Mouse (Mus musculus) intestine, embryonic 14.5 days (tissue): ENCODE measurements around the gene Bax. TPM values are rescaled to one million over a fixed set of nuclear protein-coding genes. Genes with fewer than 3 reads are reported as not detected.

Experiments
- ATAC-seq: fragments of 200-750 bp; cut with Nextera tagmentation; replicated peaks from 2 replicates; pipeline ENCODE4 v1.8.0; 2017; ENCODE audit warnings: low read depth, moderate number of reproducible peaks, moderate TSS enrichment, moderate library complexity; ENCODE audit not compliant: low FRiP score, low TSS enrichment
- DNase-seq: peaks from one replicate; pipeline ENCODE4 v3.0.0-alpha.2; 2018; ENCODE audit warnings: low spot score
- H3K27ac ChIP-seq: fragments of 300-500 bp; sonication (generic); 2 replicates; pipeline ENCODE4 v1.5.1; 2014; ENCODE audit warnings: low read depth, mild to moderate bottlenecking, control low read depth
- H3K27me3 ChIP-seq: fragments of 300-500 bp; sonication (generic); replicated peaks from 2 replicates; pipeline ENCODE4 v1.6.1; 2014; ENCODE audit warnings: low read length, control low read depth; ENCODE audit not compliant: control insufficient read depth, insufficient read depth
- H3K36me3 ChIP-seq: fragments of 300-500 bp; sonication (generic); 2 replicates; pipeline ENCODE4 v1.6.1; 2014; ENCODE audit warnings: low read length, control low read depth; ENCODE audit not compliant: control insufficient read depth, insufficient read depth
- H3K4me1 ChIP-seq: fragments of 300-500 bp; sonication (generic); replicated peaks from 2 replicates; pipeline ENCODE4 v1.6.1; 2014; ENCODE audit warnings: low read length, control low read depth, mixed read lengths; ENCODE audit not compliant: control insufficient read depth, insufficient read depth
- H3K4me2 ChIP-seq: fragments of 300-500 bp; sonication (generic); 2 replicates; pipeline ENCODE4 v1.6.1; 2014; ENCODE audit warnings: low read length
- H3K4me3 ChIP-seq: fragments of 300-500 bp; sonication (generic); 2 replicates; pipeline ENCODE4 v1.5.1; 2014; ENCODE audit warnings: low read depth, low read length, control low read depth, mixed read lengths
- H3K9ac ChIP-seq: fragments of 300-500 bp; sonication (generic); 2 replicates; pipeline ENCODE4 v1.6.1; 2014; ENCODE audit warnings: mild to moderate bottlenecking, low read length
- H3K9me3 ChIP-seq: fragments of 300-500 bp; sonication (generic); 2 replicates; pipeline ENCODE4 v1.6.1; 2016; ENCODE audit warnings: low read length, control low read depth; ENCODE audit not compliant: control insufficient read depth
- WGBS: fragments of 180-500 bp; shearing (Covaris S2); extraction: QIAGEN DNeasy Blood & Tissue Kit; methylation state at CpG from one replicate; pipeline ENCODE4 v1.1.7; 2014; 5-methylcytosine and 5-hydroxymethylcytosine counted together
- polyA plus RNA-seq: library from polyadenylated mRNA; unstranded; fragments of >200 nt; fragmentation: Nextera tagmentation; extraction: Ambion mirVana; gene quantifications from 2 replicates; pipeline ENCODE4 v1.2.1, GENCODE M21; 2014

The Bax gene
- polyA plus RNA-seq, 1 experiment from 2014 or later, result 139 TPM

DNA sequence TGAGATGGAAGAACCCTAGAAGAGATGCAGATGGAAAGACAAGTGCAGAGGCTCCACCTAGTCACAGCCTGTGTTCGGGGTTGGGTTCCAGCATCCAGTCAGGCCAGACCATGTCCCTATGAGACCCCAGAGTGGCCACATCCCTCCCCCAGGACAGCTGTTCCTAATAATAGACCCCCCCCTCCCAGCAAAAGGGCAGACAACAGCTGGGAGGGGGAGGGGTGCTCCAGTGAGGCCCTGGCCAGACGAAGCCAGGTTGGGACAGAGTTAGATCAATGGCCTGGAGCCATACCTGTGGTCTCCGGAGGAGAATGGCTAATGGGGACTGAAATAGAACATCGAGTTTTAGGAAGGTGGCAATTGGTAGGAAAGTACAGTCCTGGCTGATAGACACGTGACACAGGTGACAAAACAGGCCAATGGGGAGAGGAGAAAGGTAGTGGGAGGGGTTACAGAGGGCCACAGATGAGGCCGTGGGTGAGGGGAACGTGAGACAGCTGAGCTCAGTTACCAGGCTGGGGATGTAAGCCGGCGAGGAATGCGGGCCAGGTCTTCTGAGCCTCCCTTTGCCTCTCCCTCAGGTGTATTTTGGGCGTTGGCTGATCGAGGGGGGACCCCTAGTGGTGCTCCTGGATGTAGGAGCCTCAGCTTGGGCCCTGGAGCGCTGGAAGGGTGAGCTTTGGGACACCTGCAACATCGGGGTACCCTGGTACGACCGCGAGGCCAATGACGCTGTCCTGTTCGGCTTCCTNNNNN, 29.0 kb downstream of the Bax start, which contains the start of gene Ruvbl2:
Ruvbl2 (minus strand) TSS at position 576 of the 756 bp plus-strand sequence.
- H3K4me3 ChIP-seq, result no peak within 1 kb of the TSS
- peaks cover 35% of the 10 kb centered on the region for H3K4me1 ChIP-seq
- no peak within 1 kb of the TSS for H3K9ac ChIP-seq
- no peak within 1 kb of the TSS for H3K27ac ChIP-seq
- H3K27me3 ChIP-seq, result no peaks in the 10 kb centered on the region
- WGBS, result 25% methylated on average over 19 of the region's 19 CpGs
- H3K4me2 ChIP-seq, result peak within 1 kb of the TSS; percentile 18
- H3K36me3 ChIP-seq, result peaks cover 25% of the 10 kb centered on the region
- H3K9me3 ChIP-seq, result no peaks in the 10 kb centered on the region
- ATAC-seq (no peak), DNase-seq (no peak)

DNA sequence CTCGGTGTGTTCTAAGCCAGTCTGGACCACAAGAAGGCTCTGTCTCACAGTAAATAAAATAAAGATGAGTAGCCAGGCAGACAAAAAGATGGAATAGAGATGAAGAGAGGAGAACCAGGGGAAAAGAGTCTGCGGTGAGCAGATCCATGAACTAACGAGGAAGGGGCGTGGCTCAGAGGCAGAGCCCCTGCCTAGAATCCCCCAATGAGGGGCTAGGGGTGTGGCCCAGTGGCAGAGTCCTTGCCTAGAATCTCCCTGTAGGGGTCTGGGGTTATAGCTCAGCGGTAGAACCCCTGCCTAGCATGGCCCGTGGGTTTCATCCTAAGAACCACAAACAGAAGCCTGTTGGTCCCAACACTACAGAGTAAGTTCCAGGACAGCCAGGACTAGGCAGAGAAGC, 29.7 kb downstream of the Bax start:
- Histone ChIP-seq H3K4me2 (peak overlapping the region; percentile 4; the same call in 1 of the 2 replicates), H3K36me3 (peaks cover 22% of the 10 kb centered on the region), H3K9ac (no peak overlapping the region), H3K4me3 (no peak overlapping the region), H3K27me3 (no peaks in the 10 kb centered on the region), H3K27ac (no peak overlapping the region), H3K4me1 (peaks cover 35% of the 10 kb centered on the region), H3K9me3 (no peaks in the 10 kb centered on the region)
- no peak for DNase-seq
- no peak for ATAC-seq
- 35% methylated on average over 6 of the region's 6 CpGs for WGBS

DNA sequence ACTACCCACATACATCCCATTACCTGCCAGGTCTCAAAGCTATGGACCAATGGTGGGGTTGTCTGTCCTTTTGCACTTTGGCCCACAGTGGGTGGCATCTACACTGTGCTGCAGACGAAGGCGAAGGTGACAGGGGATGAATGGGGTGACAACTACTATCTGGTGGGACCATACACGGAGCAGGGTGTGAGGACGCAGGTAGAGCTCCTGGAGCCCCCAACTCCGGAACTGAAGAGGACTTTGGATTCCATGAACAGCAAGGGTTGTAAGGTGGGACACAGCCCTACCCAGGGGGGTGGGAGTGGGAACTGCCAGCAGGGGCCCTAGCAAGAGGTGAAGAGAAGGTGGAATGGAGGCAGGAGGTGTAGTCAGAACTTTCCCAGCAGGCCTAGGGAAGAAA, 30.3 kb downstream of the Bax start:
- DNase-seq (no peak), ATAC-seq (no peak)
- Histone ChIP-seq H3K36me3 (peaks cover 23% of the 10 kb centered on the region), H3K27ac (no peak overlapping the region), H3K4me1 (peaks cover 35% of the 10 kb centered on the region), H3K4me2 (no peak overlapping the region), H3K9me3 (no peaks in the 10 kb centered on the region), H3K4me3 (no peak overlapping the region), H3K27me3 (no peaks in the 10 kb centered on the region), H3K9ac (no peak overlapping the region)
- WGBS, result 87% methylated on average over 5 of the region's 5 CpGs

DNA sequence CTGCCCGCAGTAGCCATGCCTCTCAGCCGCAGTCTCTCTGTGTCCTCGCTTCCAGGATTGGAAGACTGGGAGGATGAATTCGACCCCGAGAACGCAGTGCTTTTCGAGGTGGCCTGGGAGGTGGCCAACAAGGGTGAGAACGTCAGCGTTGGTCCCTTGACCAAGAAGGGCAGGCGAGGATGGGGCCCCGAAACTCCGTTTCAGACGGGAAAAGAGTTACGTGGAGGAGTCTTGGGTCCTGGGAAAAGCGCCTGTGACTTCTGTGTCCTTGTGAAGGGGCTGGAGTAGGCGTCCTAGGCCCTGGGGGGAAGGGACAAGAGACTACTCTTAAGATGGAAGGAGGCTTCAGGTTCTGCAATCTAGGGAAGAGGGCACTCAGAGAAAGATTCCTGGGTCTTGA, 31.7 kb downstream of the Bax start:
- H3K4me2 ChIP-seq, result peak overlapping the region; percentile 94
- H3K9ac ChIP-seq, result peak overlapping the region; percentile 83
- no peaks in the 10 kb centered on the region for H3K9me3 ChIP-seq
- H3K4me1 ChIP-seq, result peaks cover 35% of the 10 kb centered on the region
- WGBS, result 2% methylated on average over 16 of the region's 16 CpGs
- peak overlapping the region; percentile 49 for H3K27ac ChIP-seq
- no peaks in the 10 kb centered on the region for H3K27me3 ChIP-seq
- peak overlapping the region; percentile 95 for H3K4me3 ChIP-seq
- DNase-seq, result no peak
- no peak for ATAC-seq
- H3K36me3 ChIP-seq, result peaks cover 23% of the 10 kb centered on the region

DNA sequence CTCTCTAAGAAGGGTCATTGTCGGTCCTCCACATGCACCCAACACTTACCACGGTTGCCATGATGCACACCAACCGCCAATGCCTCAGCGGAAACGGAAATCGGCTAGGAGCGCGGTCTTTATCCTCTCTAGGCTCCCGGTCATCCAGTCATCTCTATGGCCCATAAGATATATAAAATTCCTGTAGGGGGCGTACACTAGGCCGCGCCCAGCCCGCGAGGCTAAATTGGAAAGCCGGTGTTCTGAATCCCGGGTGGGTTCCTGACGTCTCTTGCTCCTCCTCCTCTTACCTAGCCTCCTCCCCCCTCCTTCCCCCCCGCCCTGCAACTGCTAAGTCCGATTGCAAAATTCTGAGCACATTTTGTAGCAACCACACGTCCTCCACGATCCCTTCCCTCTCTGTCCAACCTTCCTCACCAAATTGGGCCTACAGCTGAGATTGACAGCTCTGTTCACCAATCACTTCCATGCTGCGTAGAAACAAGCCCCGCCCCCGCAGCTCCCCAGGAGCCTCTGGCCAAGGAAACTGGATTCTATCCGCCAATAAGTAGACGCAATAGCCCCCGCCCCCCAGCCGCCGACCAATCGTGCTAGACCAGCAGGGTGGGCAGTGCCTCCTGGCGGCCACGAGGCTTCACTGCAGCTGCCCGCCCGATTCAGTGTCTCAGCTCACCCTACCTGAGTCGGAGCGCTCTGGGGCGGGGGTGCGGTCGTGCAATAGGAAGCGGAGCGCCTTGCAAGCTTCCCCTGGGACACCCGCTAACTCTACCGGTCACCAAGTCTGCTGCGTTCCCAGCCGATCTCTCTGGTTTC, 32.3 kb downstream of the Bax start, which contains the start of gene Gys1:
Gys1 (plus strand) TSS at position 642 of the 813 bp plus-strand sequence.
- Histone ChIP-seq H3K36me3 (peaks cover 22% of the 10 kb centered on the region), H3K4me1 (peaks cover 35% of the 10 kb centered on the region), H3K9me3 (no peaks in the 10 kb centered on the region), H3K4me2 (peak within 1 kb of the TSS; percentile 94), H3K4me3 (peak within 1 kb of the TSS; percentile 95), H3K27ac (peak within 1 kb of the TSS; percentile 73), H3K27me3 (no peaks in the 10 kb centered on the region), H3K9ac (peak within 1 kb of the TSS; percentile 83)
- DNase-seq, result peak; percentile 100
- WGBS, result under 1% methylated on average over 45 of the region's 45 CpGs
- ATAC-seq, result peak; percentile 98

DNA sequence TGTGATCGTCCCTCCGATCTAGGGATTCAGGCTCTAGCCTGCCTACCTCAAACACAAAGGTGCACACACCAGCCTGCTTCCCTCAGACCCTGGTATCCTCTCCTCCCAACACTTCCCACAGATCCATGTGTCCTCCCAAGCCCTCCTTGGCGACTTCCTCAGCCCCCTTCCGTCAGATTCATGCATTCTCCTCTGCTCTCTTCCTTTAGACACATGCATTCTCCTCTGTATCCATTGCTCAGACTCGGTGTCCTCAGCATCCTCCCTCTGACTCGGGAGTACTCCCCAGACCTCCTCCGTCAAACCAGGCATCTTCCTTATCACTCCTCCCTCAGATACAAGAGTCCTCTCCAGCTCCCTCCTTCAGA, 32.9 kb downstream of the Bax start:
- Histone ChIP-seq H3K36me3 (peaks cover 26% of the 10 kb centered on the region), H3K27me3 (no peaks in the 10 kb centered on the region), H3K4me1 (peaks cover 35% of the 10 kb centered on the region), H3K4me2 (peak overlapping the region; percentile 94), H3K9me3 (no peaks in the 10 kb centered on the region), H3K4me3 (peak overlapping the region; percentile 95), H3K9ac (peak overlapping the region; percentile 83), H3K27ac (peak overlapping the region; percentile 73; the same call in 1 of the 2 replicates)
- 1% methylated on average over 7 of the region's 7 CpGs for WGBS
- DNase-seq, result no peak
- no peak for ATAC-seq

DNA sequence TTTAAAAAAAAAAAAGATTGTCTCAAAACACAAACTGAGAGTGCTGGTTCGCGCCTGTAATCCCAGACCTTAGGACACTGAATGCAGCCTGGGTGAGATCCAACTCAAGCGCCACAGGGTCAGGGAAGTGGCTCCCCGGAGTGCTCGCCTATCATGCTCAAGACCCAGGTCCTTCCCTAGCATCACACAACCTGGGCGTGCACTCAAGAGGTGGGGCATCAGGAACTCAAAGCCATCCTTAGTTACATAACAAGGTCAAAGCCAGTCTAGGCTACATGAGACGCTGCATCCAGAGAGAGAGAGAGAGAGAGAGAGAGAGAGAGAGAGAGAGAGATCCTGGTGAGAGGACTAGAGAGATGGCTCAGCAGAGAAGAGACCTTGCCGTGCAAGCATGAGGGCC, 40.1 kb downstream of the Bax start:
- H3K9me3 ChIP-seq, result no peaks in the 10 kb centered on the region
- H3K36me3 ChIP-seq, result peaks cover 90% of the 10 kb centered on the region
- 96% methylated on average over 8 of the region's 8 CpGs for WGBS
- ATAC-seq, result no peak
- H3K27ac ChIP-seq, result no peak overlapping the region
- H3K4me1 ChIP-seq, result no peaks in the 10 kb centered on the region
- H3K4me2 ChIP-seq, result no peak overlapping the region
- no peak overlapping the region for H3K9ac ChIP-seq
- no peak for DNase-seq
- no peak overlapping the region for H3K4me3 ChIP-seq
- H3K27me3 ChIP-seq, result no peaks in the 10 kb centered on the region

DNA sequence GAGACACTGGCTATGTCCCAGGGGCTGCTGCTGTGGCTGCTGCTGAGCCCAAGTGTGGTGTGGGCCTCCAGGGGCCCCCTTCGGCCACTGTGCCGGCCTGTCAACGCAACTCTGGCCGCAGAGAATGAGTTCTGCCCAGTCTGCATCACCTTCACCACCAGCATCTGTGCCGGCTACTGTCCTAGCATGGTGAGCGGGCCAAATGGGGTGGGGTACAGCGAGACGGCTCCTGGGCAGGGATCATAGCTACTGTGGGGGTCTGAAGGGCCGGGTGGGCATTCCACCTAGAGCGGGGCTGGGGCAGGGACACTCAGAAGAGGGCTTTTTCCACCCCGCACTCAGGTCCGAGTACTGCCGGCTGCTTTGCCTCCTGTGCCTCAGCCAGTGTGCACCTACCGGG, 45.5 kb downstream of the Bax start:
- 94% methylated on average over 14 of the region's 14 CpGs for WGBS

More for the DNA sequence above, 45.5 kb downstream of the Bax start:
- no peak for DNase-seq
- H3K27ac ChIP-seq, result no peak overlapping the region
- no peak overlapping the region for H3K4me2 ChIP-seq
- no peak overlapping the region for H3K9ac ChIP-seq
- H3K9me3 ChIP-seq, result no peaks in the 10 kb centered on the region
- H3K27me3 ChIP-seq, result peaks cover 8% of the 10 kb centered on the region; the same call in 1 of the 2 replicates
- peaks cover 30% of the 10 kb centered on the region for H3K4me1 ChIP-seq
- no peak for ATAC-seq
- no peak overlapping the region for H3K4me3 ChIP-seq
- peaks cover 50% of the 10 kb centered on the region for H3K36me3 ChIP-seq
